Mouse (Mus musculus): ENCODE measurements at regions not wholly inside any gene's neighbourhood (a gene's known extent, or its start where the extent isn't known, plus 50 kb on each side); places are given as distances from the start of the nearest gene placed in this dataset.

DNA sequence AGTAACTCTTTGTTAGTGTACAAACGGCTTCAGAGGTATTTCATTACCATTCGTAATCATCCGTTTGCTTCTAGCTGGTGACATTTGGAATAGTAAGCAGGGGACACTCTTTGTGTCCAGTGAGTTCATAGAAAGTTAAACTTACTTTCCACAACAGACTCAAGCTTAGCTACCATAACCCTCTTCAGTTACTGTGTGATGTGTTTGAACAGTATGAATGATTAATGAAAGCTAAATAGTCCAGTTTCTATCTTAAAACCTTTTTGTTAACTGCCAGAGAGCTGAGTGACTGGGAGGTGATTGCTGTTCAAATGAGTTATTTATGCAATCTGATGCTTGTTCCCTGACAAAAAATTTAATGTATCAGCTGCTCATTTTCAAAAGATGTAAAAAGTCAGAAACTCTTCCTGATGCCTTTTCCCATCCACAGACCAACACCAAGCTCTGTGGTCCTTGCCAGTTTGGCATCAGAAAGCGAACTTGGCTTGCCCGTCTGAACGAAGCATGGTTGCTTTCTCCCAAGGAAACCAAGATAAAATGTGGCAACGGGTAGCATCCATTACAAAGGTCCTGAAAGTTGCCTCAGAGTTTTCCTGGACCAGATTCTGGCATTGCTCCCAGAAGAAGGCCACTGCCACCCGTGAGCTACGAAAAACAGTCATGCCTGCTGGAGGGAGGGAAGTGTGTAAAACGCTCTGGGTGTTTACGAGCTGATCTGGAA, 491.5 kb downstream of the Sox2 start:
- Histone ChIP-seq H3K4me2 (replicated peaks; ENCODE audit: low read depth, low read length, severe bottlenecking) (no peak overlapping the region), H3K36me3 (ENCODE audit: control insufficient read depth, insufficient read depth, low read length) (no peaks in the 10 kb centered on the region), H3K27me3 (ENCODE audit: control insufficient read depth, insufficient read depth, low read length) (no peaks in the 10 kb centered on the region), H3K27ac (replicated peaks; ENCODE audit: low read depth, low read length) (no peak overlapping the region), H3K9me3 (ENCODE audit: control insufficient read depth, low read length) (no peaks in the 10 kb centered on the region), H3K4me1 (ENCODE audit: control insufficient read depth, insufficient read depth, low read length) (0 out of 2 replicates have a peak, but pooled peaks cover 4% of the 10 kb centered on the region), H3K9ac (ENCODE audit: low read depth, low read length, severe bottlenecking) (no peak overlapping the region), H3K4me3 (replicated peaks; ENCODE audit: low read length) (no peak overlapping the region)
- 60% methylated on average over 11 of the region's 11 CpGs for WGBS
- TF ChIP-seq POLR2A (IDR thresholded peaks at IDR 0.05; ENCODE audit: borderline replicate concordance, extremely low read depth, insufficient read depth, insufficient read length): no peak
- ATAC-seq (ENCODE audit: low FRiP score, low read depth) (no peak), DNase-seq (ENCODE audit: low spot score) (no peak)

DNA sequence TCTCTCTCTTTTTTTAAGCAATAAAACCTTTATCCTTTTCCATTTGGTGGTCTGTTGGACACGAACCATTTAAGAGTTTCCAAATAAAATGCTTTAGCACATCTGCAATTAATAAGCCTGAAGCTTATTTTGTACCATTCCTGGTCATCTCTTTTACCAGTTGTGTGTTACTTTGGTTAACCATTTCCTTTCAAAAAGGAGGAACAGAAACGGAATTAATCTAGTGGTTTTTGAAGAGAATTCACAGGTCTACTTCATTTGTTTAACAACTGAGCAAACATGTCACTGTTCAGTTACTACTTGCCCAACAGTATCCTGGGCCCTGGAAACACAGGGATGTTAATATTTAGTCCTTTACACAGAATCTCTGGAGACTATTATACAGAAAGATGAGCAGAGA, 492.5 kb downstream of the Sox2 start:
- DNase-seq (ENCODE audit: low spot score) (no peak), ATAC-seq (ENCODE audit: low FRiP score, low read depth) (no peak)
- no peaks in the 10 kb centered on the region for H3K36me3 ChIP-seq (ENCODE audit: control insufficient read depth, insufficient read depth, low read length)
- no peaks in the 10 kb centered on the region for H3K9me3 ChIP-seq (ENCODE audit: control insufficient read depth, low read length)
- 0 out of 2 replicates have a peak, but pooled peaks cover 4% of the 10 kb centered on the region for H3K4me1 ChIP-seq (ENCODE audit: control insufficient read depth, insufficient read depth, low read length)
- no peak for TF ChIP-seq POLR2A (IDR thresholded peaks at IDR 0.05; ENCODE audit: borderline replicate concordance, extremely low read depth, insufficient read depth, insufficient read length)
- 19% methylated on average over 2 of the region's 2 CpGs for WGBS
- H3K9ac ChIP-seq (ENCODE audit: low read depth, low read length, severe bottlenecking): no peak overlapping the region
- H3K4me3 ChIP-seq (replicated peaks; ENCODE audit: low read length): no peak overlapping the region
- H3K27ac ChIP-seq (replicated peaks; ENCODE audit: low read depth, low read length): no peak overlapping the region
- H3K4me2 ChIP-seq (replicated peaks; ENCODE audit: low read depth, low read length, severe bottlenecking): no peak overlapping the region
- H3K27me3 ChIP-seq (ENCODE audit: control insufficient read depth, insufficient read depth, low read length): no peaks in the 10 kb centered on the region

DNA sequence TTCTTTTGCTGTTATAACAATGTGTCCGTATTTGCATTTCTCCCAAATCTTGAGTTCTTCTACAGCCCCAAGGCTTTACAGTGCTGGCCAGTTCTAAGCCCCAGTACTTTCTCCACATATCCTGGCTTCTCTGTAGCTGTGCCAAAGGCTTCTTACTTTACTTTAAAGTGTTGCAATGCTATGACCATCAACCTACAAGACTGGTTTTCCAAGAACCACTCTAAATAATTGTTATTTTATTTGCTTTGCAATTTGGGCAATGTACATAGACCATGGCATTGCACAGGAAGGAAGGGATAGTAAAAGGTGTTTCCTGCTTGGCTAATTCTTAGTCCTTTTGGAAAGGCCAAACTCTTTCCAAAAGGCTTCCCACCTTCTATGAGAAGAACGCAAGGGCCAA, 495.4 kb downstream of the Sox2 start:
- ATAC-seq (ENCODE audit: low FRiP score, low read depth) (no peak), DNase-seq (ENCODE audit: low spot score) (no peak)
- Histone ChIP-seq H3K4me2 (replicated peaks; ENCODE audit: low read depth, low read length, severe bottlenecking) (no peak overlapping the region), H3K27ac (replicated peaks; ENCODE audit: low read depth, low read length) (no peak overlapping the region), H3K36me3 (ENCODE audit: control insufficient read depth, insufficient read depth, low read length) (no peaks in the 10 kb centered on the region), H3K4me1 (ENCODE audit: control insufficient read depth, insufficient read depth, low read length) (0 out of 2 replicates have a peak, but pooled peaks cover 4% of the 10 kb centered on the region), H3K4me3 (replicated peaks; ENCODE audit: low read length) (no peak overlapping the region), H3K9me3 (ENCODE audit: control insufficient read depth, low read length) (no peaks in the 10 kb centered on the region), H3K27me3 (ENCODE audit: control insufficient read depth, insufficient read depth, low read length) (no peaks in the 10 kb centered on the region), H3K9ac (ENCODE audit: low read depth, low read length, severe bottlenecking) (no peak overlapping the region)
- WGBS: 91% methylated on average over 2 of the region's 2 CpGs
- TF ChIP-seq POLR2A (IDR thresholded peaks at IDR 0.05; ENCODE audit: borderline replicate concordance, extremely low read depth, insufficient read depth, insufficient read length): no peak

DNA sequence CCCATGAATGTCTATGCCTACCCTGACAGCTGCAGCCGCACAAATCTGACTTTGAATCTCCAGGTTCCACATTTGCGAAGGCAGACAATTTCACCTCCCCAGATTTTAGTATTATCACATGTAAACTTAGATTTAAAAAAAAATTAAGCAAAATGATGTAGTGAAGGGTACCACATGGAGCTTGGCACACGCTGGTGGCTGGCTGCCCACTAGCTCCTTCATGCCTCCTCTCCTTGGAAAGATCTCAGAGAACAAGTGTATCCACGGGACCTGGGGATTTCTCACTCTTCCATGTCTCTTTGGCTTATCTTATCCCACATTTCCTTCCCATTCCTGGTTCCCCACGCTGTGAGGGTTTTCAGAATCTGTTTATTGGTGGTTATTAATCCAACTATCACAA, 496.5 kb downstream of the Sox2 start:
- no peaks in the 10 kb centered on the region for H3K27me3 ChIP-seq (ENCODE audit: control insufficient read depth, insufficient read depth, low read length)

DNA sequence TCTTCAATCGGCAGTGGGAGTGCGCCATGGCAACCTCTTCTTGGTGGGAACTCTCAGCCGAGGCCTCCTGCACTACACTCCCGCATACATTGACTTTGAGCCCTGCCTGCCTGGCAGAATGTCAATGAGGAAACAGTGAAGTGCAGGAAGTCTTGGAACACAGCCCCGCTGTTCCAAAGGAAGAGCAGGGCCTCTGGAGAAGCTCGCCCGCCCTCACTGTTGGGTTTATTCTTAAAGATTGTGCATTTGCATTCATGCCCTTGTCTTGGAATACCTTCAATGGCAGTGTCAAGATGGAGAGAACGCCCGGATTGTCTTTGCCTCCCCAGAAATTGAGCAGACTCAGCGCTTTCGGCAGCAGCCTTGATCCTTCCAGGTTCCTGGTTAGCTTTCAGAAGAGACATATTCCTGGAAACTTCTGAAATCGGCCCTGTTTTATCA, 499.1 kb downstream of the Sox2 start:
- Histone ChIP-seq H3K27ac (replicated peaks; ENCODE audit: low read depth, low read length) (no peak overlapping the region), H3K4me1 (ENCODE audit: control insufficient read depth, insufficient read depth, low read length) (no peaks in the 10 kb centered on the region), H3K9ac (ENCODE audit: low read depth, low read length, severe bottlenecking) (no peak overlapping the region), H3K4me3 (replicated peaks; ENCODE audit: low read length) (no peak overlapping the region), H3K4me2 (replicated peaks; ENCODE audit: low read depth, low read length, severe bottlenecking) (no peak overlapping the region), H3K9me3 (ENCODE audit: control insufficient read depth, low read length) (no peaks in the 10 kb centered on the region), H3K27me3 (ENCODE audit: control insufficient read depth, insufficient read depth, low read length) (no peaks in the 10 kb centered on the region), H3K36me3 (ENCODE audit: control insufficient read depth, insufficient read depth, low read length) (no peaks in the 10 kb centered on the region)
- 57% methylated on average over 12 of the region's 12 CpGs for WGBS
- DNase-seq (ENCODE audit: low spot score) (peak; percentile 20), ATAC-seq (ENCODE audit: low FRiP score, low read depth) (no peak)
- TF ChIP-seq POLR2A (IDR thresholded peaks at IDR 0.05; ENCODE audit: borderline replicate concordance, extremely low read depth, insufficient read depth, insufficient read length): no peak

More for the DNA sequence above, 496.5 kb downstream of the Sox2 start:
- no peak overlapping the region for H3K4me2 ChIP-seq (replicated peaks; ENCODE audit: low read depth, low read length, severe bottlenecking)
- TF ChIP-seq POLR2A (IDR thresholded peaks at IDR 0.05; ENCODE audit: borderline replicate concordance, extremely low read depth, insufficient read depth, insufficient read length): no peak
- H3K9ac ChIP-seq (ENCODE audit: low read depth, low read length, severe bottlenecking): no peak overlapping the region
- DNase-seq (ENCODE audit: low spot score): no peak
- no peaks in the 10 kb centered on the region for H3K36me3 ChIP-seq (ENCODE audit: control insufficient read depth, insufficient read depth, low read length)
- no peaks in the 10 kb centered on the region for H3K9me3 ChIP-seq (ENCODE audit: control insufficient read depth, low read length)
- ATAC-seq (ENCODE audit: low FRiP score, low read depth): no peak
- no peak overlapping the region for H3K4me3 ChIP-seq (replicated peaks; ENCODE audit: low read length)
- 90% methylated on average over 5 of the region's 5 CpGs for WGBS
- 0 out of 2 replicates have a peak, but pooled peaks cover 4% of the 10 kb centered on the region for H3K4me1 ChIP-seq (ENCODE audit: control insufficient read depth, insufficient read depth, low read length)
- no peak overlapping the region for H3K27ac ChIP-seq (replicated peaks; ENCODE audit: low read depth, low read length)

All from limb, embryonic 14.5 days (tissue).